ENCODE assay signal across 12 mouse cellular contexts in the genomic region with DNA sequence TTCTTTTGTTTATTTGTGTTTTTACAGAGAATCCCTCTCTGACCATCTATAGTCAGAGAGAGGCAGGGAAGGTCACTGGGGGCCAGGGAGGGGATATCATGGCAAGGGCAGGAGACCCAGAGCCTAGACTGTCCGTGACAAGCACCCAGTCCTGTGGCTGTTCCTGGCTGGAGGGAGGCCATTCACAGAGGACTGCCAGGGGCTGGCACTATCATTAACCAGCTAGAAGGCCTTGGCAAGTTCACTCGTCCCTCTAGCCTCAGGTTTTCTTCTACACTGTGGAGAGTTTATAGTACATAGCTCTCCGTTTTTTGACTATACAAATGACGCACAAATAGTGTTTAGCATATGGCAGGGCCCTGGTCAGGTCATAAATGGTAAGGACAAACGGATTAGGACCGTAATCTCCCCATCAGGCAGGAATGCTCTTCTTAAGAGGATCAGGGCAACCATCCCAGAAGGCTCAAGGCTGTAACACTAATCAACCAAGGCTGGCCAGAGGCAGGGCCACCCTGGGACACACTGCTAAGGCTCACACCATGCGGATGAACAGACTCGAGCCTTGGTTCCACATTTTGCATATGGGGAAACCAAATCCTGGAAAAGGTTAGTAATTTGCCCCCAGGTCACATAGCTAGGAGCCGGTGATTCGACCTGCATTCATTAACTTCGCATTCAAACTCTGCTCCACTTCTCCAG. TPM values are rescaled to one million over a fixed set of nuclear protein-coding genes. Genes with fewer than 3 reads are reported as not detected.
A peak's percentile ranks its signal among the peaks of the same experiment; 100 is the strongest.
DNase-seq lines count a peak whose midpoint lies in the region; ATAC-seq and TF ChIP-seq lines count a peak whose summit lies in the region.
"Had no signal": no experiment of that assay in that cellular context is flagged by ENCODE, and none has a peak within 500 bp of the region (broad histone marks: within the 10 kb centered on the region; RNA-seq: fewer than 3 reads in every experiment).

No protein-coding gene starts in this region.

- H3K27ac ChIP-seq in forebrain, embryonic 10.5 days = peak overlapping the region; percentile 60; the same call in 1 of the 2 replicates
- no peak overlapping the region for H3K27ac ChIP-seq in forebrain, embryonic 14.5 days (ENCODE audit: low read depth, low read length)
- H3K27ac ChIP-seq in layer of hippocampus, adult 2 months = peak overlapping the region; percentile 97
- H3K27ac ChIP-seq in brown adipose tissue, adult 24 weeks (replicated peaks; ENCODE audit: low read depth, low read length) = peak overlapping the region; percentile 48
- H3K27ac ChIP-seq in hindbrain, postnatal 0 days = 0 out of 2 replicates have a peak overlapping the region, but pooled peaks have one; percentile 32
- H3K27ac ChIP-seq in midbrain, embryonic 11.5 days (ENCODE audit: low read depth, low read length) = no peak overlapping the region
- no peak overlapping the region for H3K27ac ChIP-seq in limb, embryonic 10.5 days
- H3K27ac ChIP-seq: intestine, embryonic 15.5 days; liver, embryonic 13.5 days; neural tube, embryonic 12.5 days had no signal

- H3K9ac ChIP-seq in forebrain, embryonic 14.5 days (ENCODE audit: low read length) = no peak overlapping the region
- H3K9ac ChIP-seq in hindbrain, postnatal 0 days (replicated peaks; ENCODE audit: low read length) = peak overlapping the region; percentile 10; the same call in 1 of the 2 replicates
- no peak overlapping the region for H3K9ac ChIP-seq in midbrain, embryonic 11.5 days (ENCODE audit: low read length)
- H3K9ac ChIP-seq: intestine, embryonic 15.5 days; liver, embryonic 13.5 days had no signal

- no peaks in the 10 kb centered on the region for H3K36me3 ChIP-seq in forebrain, embryonic 10.5 days (replicated peaks)
- no peaks in the 10 kb centered on the region for H3K36me3 ChIP-seq in forebrain, embryonic 14.5 days (ENCODE audit: control insufficient read depth, insufficient read depth, low read length)
- H3K36me3 ChIP-seq in hindbrain, postnatal 0 days (ENCODE audit: insufficient read depth, low read length) = no peaks in the 10 kb centered on the region
- H3K36me3 ChIP-seq in midbrain, embryonic 11.5 days (ENCODE audit: control insufficient read depth, insufficient read depth, low read length) = no peaks in the 10 kb centered on the region
- no peaks in the 10 kb centered on the region for H3K36me3 ChIP-seq in limb, embryonic 10.5 days
- H3K36me3 ChIP-seq: intestine, embryonic 15.5 days; liver, embryonic 13.5 days; neural tube, embryonic 12.5 days had no signal

- H3K4me2 ChIP-seq in forebrain, embryonic 14.5 days (ENCODE audit: low read length) = no peak overlapping the region
- no peak overlapping the region for H3K4me2 ChIP-seq in hindbrain, postnatal 0 days (ENCODE audit: low read depth, low read length)
- no peak overlapping the region for H3K4me2 ChIP-seq in midbrain, embryonic 11.5 days
- H3K4me2 ChIP-seq: intestine, embryonic 15.5 days; liver, embryonic 13.5 days; neural tube, embryonic 12.5 days had no signal

- H3K9me3 ChIP-seq in forebrain, embryonic 10.5 days = no peaks in the 10 kb centered on the region
- no peaks in the 10 kb centered on the region for H3K9me3 ChIP-seq in forebrain, embryonic 14.5 days (replicated peaks; ENCODE audit: control insufficient read depth, low read length)
- no peaks in the 10 kb centered on the region for H3K9me3 ChIP-seq in hindbrain, postnatal 0 days (ENCODE audit: low read length)
- H3K9me3 ChIP-seq in midbrain, embryonic 11.5 days (ENCODE audit: control insufficient read depth, low read length) = no peaks in the 10 kb centered on the region
- H3K9me3 ChIP-seq in limb, embryonic 10.5 days (replicated peaks) = no peaks in the 10 kb centered on the region
- H3K9me3 ChIP-seq: intestine, embryonic 15.5 days; liver, embryonic 13.5 days; neural tube, embryonic 12.5 days had no signal

- H3K27me3 ChIP-seq in forebrain, embryonic 10.5 days (ENCODE audit: poor library complexity, severe bottlenecking) = no peaks in the 10 kb centered on the region; the same call in 1 of the 2 replicates
- no peaks in the 10 kb centered on the region for H3K27me3 ChIP-seq in forebrain, embryonic 14.5 days (replicated peaks; ENCODE audit: control insufficient read depth, insufficient read depth, low read length)
- no peaks in the 10 kb centered on the region for H3K27me3 ChIP-seq in hindbrain, postnatal 0 days (ENCODE audit: insufficient read depth, low read length)
- no peaks in the 10 kb centered on the region for H3K27me3 ChIP-seq in midbrain, embryonic 11.5 days (ENCODE audit: control insufficient read depth, insufficient read depth, low read length)
- H3K27me3 ChIP-seq in limb, embryonic 10.5 days (ENCODE audit: low read depth, poor library complexity, severe bottlenecking) = no peaks in the 10 kb centered on the region
- H3K27me3 ChIP-seq: intestine, embryonic 15.5 days; liver, embryonic 13.5 days; neural tube, embryonic 12.5 days had no signal

- no peak overlapping the region for H3K4me3 ChIP-seq in forebrain, embryonic 10.5 days
- no peak overlapping the region for H3K4me3 ChIP-seq in forebrain, embryonic 14.5 days (ENCODE audit: low read depth, low read length)
- no peak overlapping the region for H3K4me3 ChIP-seq in layer of hippocampus, adult 2 months
- no peak overlapping the region for H3K4me3 ChIP-seq in brown adipose tissue, adult 24 weeks (ENCODE audit: insufficient read depth, low read depth, low read length)
- no peak overlapping the region for H3K4me3 ChIP-seq in hindbrain, postnatal 0 days (ENCODE audit: low read length)
- H3K4me3 ChIP-seq in midbrain, embryonic 11.5 days (ENCODE audit: low read depth, low read length) = no peak overlapping the region
- H3K4me3 ChIP-seq in limb, embryonic 10.5 days = no peak overlapping the region
- H3K4me3 ChIP-seq: intestine, embryonic 15.5 days; liver, embryonic 13.5 days; neural tube, embryonic 12.5 days had no signal

- TF ChIP-seq CTCF in layer of hippocampus, adult 2 months (conservative IDR thresholded peaks at IDR 0.05) = no peak
- TF ChIP-seq CTCF in hindbrain, postnatal 0 days (IDR thresholded peaks at IDR 0.05; ENCODE audit: low read depth) = no peak

- 55% methylated on average over 11 of the region's 11 CpGs for WGBS in forebrain, embryonic 10.5 days
- WGBS in forebrain, embryonic 14.5 days = 58% methylated on average over 11 of the region's 11 CpGs
- WGBS in hindbrain, postnatal 0 days = 61% methylated on average over 11 of the region's 11 CpGs
- 41% methylated on average over 11 of the region's 11 CpGs for WGBS in midbrain, embryonic 11.5 days
- 66% methylated on average over 11 of the region's 11 CpGs for WGBS in limb, embryonic 10.5 days

- ATAC-seq in forebrain, embryonic 14.5 days = no peak
- ATAC-seq in hindbrain, postnatal 0 days = no peak
- ATAC-seq in midbrain, embryonic 11.5 days (ENCODE audit: low FRiP score) = no peak
- ATAC-seq: intestine, embryonic 15.5 days had no signal

- peaks cover 44% of the 10 kb centered on the region for H3K4me1 ChIP-seq in forebrain, embryonic 10.5 days
- peaks cover 16% of the 10 kb centered on the region for H3K4me1 ChIP-seq in forebrain, embryonic 14.5 days (ENCODE audit: control insufficient read depth, insufficient read depth, low read length)
- peaks cover 61% of the 10 kb centered on the region for H3K4me1 ChIP-seq in brown adipose tissue, adult 24 weeks (ENCODE audit: control insufficient read depth, insufficient read depth, insufficient read length, low read length)
- H3K4me1 ChIP-seq in hindbrain, postnatal 0 days (ENCODE audit: insufficient read depth, low read length) = peaks cover 20% of the 10 kb centered on the region; the same call in 1 of the 2 replicates
- peaks cover 12% of the 10 kb centered on the region for H3K4me1 ChIP-seq in midbrain, embryonic 11.5 days (ENCODE audit: control insufficient read depth, insufficient read depth, low read length)
- H3K4me1 ChIP-seq in limb, embryonic 10.5 days = peaks cover 48% of the 10 kb centered on the region

- DNase-seq in forebrain, embryonic 10.5 days (ENCODE audit: extremely low spot score, low spot score) = no peak
- DNase-seq in forebrain, embryonic 14.5 days (ENCODE audit: low spot score) = no peak
- no peak for DNase-seq in layer of hippocampus, adult 2 months (ENCODE audit: low spot score in 2 of 2)
- no peak for DNase-seq in layer of hippocampus, adult 9-11 months
- no peak for DNase-seq in hindbrain, postnatal 0 days (ENCODE audit: low spot score)
- no peak for DNase-seq in midbrain, embryonic 11.5 days (ENCODE audit: low spot score, missing footprints)
- DNase-seq in limb, embryonic 10.5 days (ENCODE audit: low spot score) = no peak
- DNase-seq: B cell, adult 2 months; liver, embryonic 13.5 days had no signal

RNA-seq across cellular contexts. Expression of gene Pitpnm2, which starts 55.0 kb away (rescaled TPM):
- 2.1 and 3.0 TPM in 2 replicates for polyA plus RNA-seq in forebrain, embryonic 10.5 days (2016; fragmentation: Nextera tagmentation; extraction: Ambion mirVana)
- 8.5 and 12.2 TPM in 2 replicates for polyA plus RNA-seq in forebrain, embryonic 14.5 days (2014; fragmentation: Nextera tagmentation; extraction: Ambion mirVana)
- total RNA-seq in layer of hippocampus, adult 2 months (2021) = 100 to 1,000 TPM; 379 to 394 TPM
- polyA plus RNA-seq in brown adipose tissue, adult 24 weeks (2012; ENCODE audit: insufficient read depth, insufficient read length, missing spikeins) = 20.3 and 21.8 TPM in 2 replicates
- 43.9 and 44.1 TPM in 2 replicates for total RNA-seq in hindbrain, postnatal 0 days (2014; rRNA removed)
- polyA plus RNA-seq in hindbrain, postnatal 0 days (2015; fragmentation: Nextera tagmentation; extraction: Ambion mirVana) = 7.6 TPM in 2 replicates
- polyA plus RNA-seq in midbrain, embryonic 11.5 days (2014; fragmentation: Nextera tagmentation; extraction: Ambion mirVana) = 4.6 and 5.0 TPM in 2 replicates
- polyA plus RNA-seq in limb, embryonic 10.5 days (2016; fragmentation: Nextera tagmentation; extraction: Ambion mirVana) = 2.0 and 2.4 TPM in 2 replicates

Comparison
In these comparisons a context has a peak if more than half of its experiments do, and no peak if none do; other contexts are left out.
1. H3K27ac ChIP-seq: peak in forebrain, embryonic 10.5 days (single experiment), layer of hippocampus, adult 2 months (single experiment), brown adipose tissue, adult 24 weeks (single experiment) and hindbrain, postnatal 0 days (single experiment); none in forebrain, embryonic 14.5 days (single experiment), midbrain, embryonic 11.5 days (single experiment) and limb, embryonic 10.5 days (single experiment).